Mouse (Mus musculus) cortical plate, adult 2 months (tissue): Measurements from ENCODE around the gene Cyth3.

Source experiments
- CTCF ChIP-seq: fragments of 200-500 bp; IDR thresholded peaks from 2 replicates; pipeline ENCODE4 v1.5.1; 2011; ENCODE audit warnings: mild to moderate bottlenecking, control low read depth, low read length; ENCODE audit not compliant: insufficient read depth; ENCODE audit errors: extremely low read depth
- POLR2A ChIP-seq: fragments of 200-500 bp; IDR thresholded peaks from 2 replicates; pipeline ENCODE4 v1.6.1; 2011; ENCODE audit warnings: mild to moderate bottlenecking, low read length, control low read depth; ENCODE audit not compliant: insufficient read depth; ENCODE audit errors: extremely low read depth

DNA sequence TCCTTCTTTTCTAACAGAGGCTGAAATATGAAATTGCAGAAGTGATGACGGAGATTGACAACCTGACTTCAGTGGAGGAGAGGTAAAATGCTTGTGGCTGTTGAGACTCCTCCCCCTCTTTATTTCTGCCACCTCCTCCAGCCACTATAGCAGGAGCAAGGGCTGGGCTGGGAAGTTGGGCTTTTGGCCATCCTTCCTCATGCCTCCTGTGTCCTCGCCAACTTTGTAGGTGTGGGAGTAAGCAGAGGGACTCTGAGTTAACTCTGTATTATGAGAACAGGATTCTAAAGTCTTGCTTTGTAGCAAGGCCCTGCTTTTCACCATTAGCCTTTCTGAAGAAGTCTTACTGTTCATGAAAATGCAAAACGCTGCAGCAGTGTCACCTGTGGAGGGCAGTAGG is 64.2 kb downstream of the Cyth3 start:
- TF ChIP-seq POLR2A (no peak), CTCF (no peak)
